Mouse (Mus musculus) liver, embryonic 11.5 days (tissue): Measurements from ENCODE around the gene Flnb. TPM values are rescaled to one million over a fixed set of nuclear protein-coding genes. Genes with fewer than 3 reads are reported as not detected.

Experiments
- ATAC-seq: fragments of 200-750 bp; cut with Nextera tagmentation; replicated peaks from 2 replicates; pipeline ENCODE4 v1.8.0; 2017; ENCODE audit warnings: moderate number of reproducible peaks, mild to moderate bottlenecking, moderate TSS enrichment, moderate library complexity; ENCODE audit not compliant: low FRiP score
- DNase-seq: peaks from one replicate; pipeline ENCODE4 v3.0.0-alpha.2; 2017; ENCODE audit warnings: low spot score
- H3K27ac ChIP-seq: fragments of 300-500 bp; sonication (generic); 2 replicates; pipeline ENCODE4 v1.5.1; 2014; ENCODE audit warnings: mild to moderate bottlenecking, low read depth, low read length, control low read depth
- H3K27me3 ChIP-seq: fragments of 300-500 bp; sonication (generic); replicated peaks from 2 replicates; pipeline ENCODE4 v1.6.1; 2014; ENCODE audit warnings: low read length, mixed read lengths; ENCODE audit not compliant: control insufficient read depth, insufficient read depth
- H3K36me3 ChIP-seq: fragments of 300-500 bp; sonication (generic); 2 replicates; pipeline ENCODE4 v1.6.1; 2014; ENCODE audit warnings: mild to moderate bottlenecking, low read length, moderate library complexity, mixed read lengths; ENCODE audit not compliant: control insufficient read depth, insufficient read depth
- H3K4me1 ChIP-seq: fragments of 300-500 bp; sonication (generic); replicated peaks from 2 replicates; pipeline ENCODE4 v1.6.1; 2014; ENCODE audit warnings: low read length, mixed read lengths; ENCODE audit not compliant: control insufficient read depth, insufficient read depth
- H3K4me2 ChIP-seq: fragments of 300-500 bp; sonication (generic); 2 replicates; pipeline ENCODE4 v1.6.1; 2014; ENCODE audit warnings: mild to moderate bottlenecking, control low read depth, moderate library complexity
- H3K4me3 ChIP-seq: fragments of 300-500 bp; sonication (generic); 2 replicates; pipeline ENCODE4 v1.5.1; 2014; ENCODE audit warnings: low read depth, low read length, control low read depth
- H3K9ac ChIP-seq: fragments of 300-500 bp; sonication (generic); 2 replicates; pipeline ENCODE4 v1.6.1; 2014; ENCODE audit warnings: low read depth, low read length, control low read depth
- H3K9me3 ChIP-seq: fragments of 300-500 bp; sonication (generic); 2 replicates; pipeline ENCODE4 v1.6.1; 2016; ENCODE audit warnings: low read length, inconsistent platforms, mixed read lengths; ENCODE audit not compliant: control insufficient read depth
- WGBS: fragments of 180-500 bp; shearing (Covaris S2); extraction: QIAGEN DNeasy Blood & Tissue Kit; methylation state at CpG from one replicate; pipeline ENCODE4 v1.1.7; 2014; 5-methylcytosine and 5-hydroxymethylcytosine counted together
- polyA plus RNA-seq: library from polyadenylated mRNA; unstranded; fragments of >200 nt; fragmentation: Nextera tagmentation; extraction: Ambion mirVana; gene quantifications from 2 replicates; pipeline ENCODE4 v1.2.1, GENCODE M21; 2014

The Flnb gene
- polyA plus RNA-seq, 1 experiment from 2014 or later: 14.2 TPM

DNA sequence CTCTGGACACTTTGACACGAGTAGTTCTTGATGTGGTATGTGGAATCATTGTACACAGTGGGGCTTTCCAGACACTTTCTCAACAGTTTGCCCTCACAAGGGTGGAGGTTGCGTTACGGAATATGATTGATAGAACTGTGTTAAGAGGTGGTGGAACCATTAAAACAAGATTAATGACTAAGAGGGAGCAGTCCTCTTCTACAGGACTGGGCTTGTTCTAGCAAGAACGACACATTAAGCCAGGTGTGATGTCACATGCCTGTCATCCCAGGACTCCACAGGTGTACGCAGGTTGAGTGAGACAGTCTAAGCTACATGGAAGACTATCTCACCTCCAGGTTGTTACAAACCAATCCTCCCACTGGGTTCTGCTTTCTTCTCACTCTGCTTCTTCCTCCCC is 181.7 kb downstream of the Flnb start:
- Histone ChIP-seq H3K27ac (no peak overlapping the region), H3K4me1 (no peaks in the 10 kb centered on the region; the same call in 1 of the 2 replicates), H3K9me3 (no peaks in the 10 kb centered on the region), H3K4me3 (no peak overlapping the region), H3K27me3 (peaks cover 28% of the 10 kb centered on the region), H3K9ac (no peak overlapping the region), H3K4me2 (no peak overlapping the region), H3K36me3 (no peaks in the 10 kb centered on the region)
- ATAC-seq: no peak
- DNase-seq: no peak
- WGBS: 75% methylated on average over 5 of the region's 5 CpGs

DNA sequence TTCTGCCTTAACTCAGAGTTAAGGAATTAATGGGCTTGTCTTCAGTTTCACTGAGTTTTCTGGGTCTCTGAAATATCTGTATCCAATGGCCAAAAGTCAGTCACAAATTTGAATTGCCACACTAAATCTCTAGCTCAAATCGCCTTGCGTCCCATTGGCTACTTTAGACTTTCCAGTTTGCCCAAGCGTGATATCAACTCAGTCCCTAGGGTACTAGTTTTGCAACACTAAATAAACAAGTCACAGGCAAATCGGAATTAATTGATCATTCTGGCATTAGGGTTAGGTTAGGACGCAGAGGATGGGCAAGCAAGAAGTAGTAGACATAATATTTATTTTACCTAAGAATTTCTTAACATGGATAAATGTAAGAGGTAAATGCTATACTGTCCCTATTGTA is 182.5 kb downstream of the Flnb start:
- Histone ChIP-seq H3K4me1 (no peaks in the 10 kb centered on the region; the same call in 1 of the 2 replicates), H3K4me2 (no peak overlapping the region), H3K4me3 (no peak overlapping the region), H3K27me3 (peaks cover 28% of the 10 kb centered on the region), H3K9me3 (no peaks in the 10 kb centered on the region), H3K27ac (no peak overlapping the region), H3K9ac (no peak overlapping the region), H3K36me3 (no peaks in the 10 kb centered on the region)
- DNase-seq: no peak
- WGBS: 81% methylated on average over 5 of the region's 5 CpGs
- no peak for ATAC-seq

Other genes with a start within 250 kb of the Flnb start
- gene Gm3558, start 249.4 kb upstream of the Flnb start, polyA plus RNA-seq: not detected in 2 replicates
- gene Gm10338, start 222.4 kb upstream of the Flnb start, polyA plus RNA-seq: not detected in 2 replicates
- gene Gm10128, start 174.0 kb upstream of the Flnb start, polyA plus RNA-seq: not detected in 2 replicates
- not detected in 2 replicates for gene Gm26661, start 26.4 kb upstream of the Flnb start, polyA plus RNA-seq
- not detected in 2 replicates for gene Gm45521, start 139.3 kb downstream of the Flnb start, polyA plus RNA-seq
- 0.73 and 0.79 TPM in 2 replicates for gene Dnase1l3, start 176.6 kb downstream of the Flnb start, polyA plus RNA-seq
- gene Abhd6, start 184.9 kb downstream of the Flnb start, polyA plus RNA-seq: 11.9 and 15.0 TPM in 2 replicates